Mouse (Mus musculus): Measurements from ENCODE around the gene Phldb2. TPM values are rescaled to one million over a fixed set of nuclear protein-coding genes. Genes with fewer than 3 reads are reported as not detected.

Phldb2 gene
- total RNA-seq, 2 experiments from 2014 or later = 4.9 to 8.0 TPM

- DNase-seq = no peak
These were observed 62.8 kb downstream of the Phldb2 start for GRCm38 (mm10) chr16:45890471-45891200.

- DNase-seq = no peak
These were observed 63.8 kb downstream of the Phldb2 start for GRCm38 (mm10) chr16:45889636-45890035.

- no peak for DNase-seq
These were observed 66.8 kb downstream of the Phldb2 start for GRCm38 (mm10) chr16:45886599-45886998.

GRCm38 (mm10) chr16:45884194-45884593 lies 69.2 kb downstream of the Phldb2 start:
- no peak for DNase-seq

- DNase-seq = no peak
These were observed 72.1 kb downstream of the Phldb2 start for GRCm38 (mm10) chr16:45881177-45881832.

GRCm38 (mm10) chr16:45880101-45880751 lies 73.2 kb downstream of the Phldb2 start:
- DNase-seq = no peak

GRCm38 (mm10) chr16:45877739-45878138 lies 75.7 kb downstream of the Phldb2 start:
- no peak for DNase-seq

GRCm38 (mm10) chr16:45877171-45877570 lies 76.2 kb downstream of the Phldb2 start:
- DNase-seq = peak in 1 of 2 experiments; percentile 9

GRCm38 (mm10) chr16:45873397-45873796 lies 80.0 kb downstream of the Phldb2 start:
- DNase-seq = no peak

- no peak for DNase-seq
These were observed 82.0 kb downstream of the Phldb2 start for GRCm38 (mm10) chr16:45871286-45871976.

- DNase-seq = no peak
These were observed 82.7 kb downstream of the Phldb2 start for GRCm38 (mm10) chr16:45870651-45871050.

GRCm38 (mm10) chr16:45869044-45869443 lies 84.4 kb downstream of the Phldb2 start:
- no peak for DNase-seq

- no peak for DNase-seq
These were observed 96.0 kb downstream of the Phldb2 start for GRCm38 (mm10) chr16:45857277-45857863.

- DNase-seq = no peak
These were observed 98.9 kb downstream of the Phldb2 start for GRCm38 (mm10) chr16:45854499-45854898.

- DNase-seq = no peak
These were observed 104.4 kb downstream of the Phldb2 start for GRCm38 (mm10) chr16:45849045-45849444.

GRCm38 (mm10) chr16:45844875-45845274 lies 108.5 kb downstream of the Phldb2 start:
- DNase-seq = no peak

- peak; percentile 50 to 70 for DNase-seq
These were observed 109.2 kb downstream of the Phldb2 start for GRCm38 (mm10) chr16:45844049-45844780.

- DNase-seq = no peak
These were observed 110.0 kb downstream of the Phldb2 start for GRCm38 (mm10) chr16:45843351-45843891.

- no peak for DNase-seq
These were observed 111.0 kb downstream of the Phldb2 start for GRCm38 (mm10) chr16:45842440-45842839.

GRCm38 (mm10) chr16:45841806-45842205 lies 111.6 kb downstream of the Phldb2 start:
- no peak for DNase-seq

- DNase-seq = no peak
These were observed 112.4 kb downstream of the Phldb2 start for GRCm38 (mm10) chr16:45841016-45841415.
